Mouse (Mus musculus): ENCODE measurements around the gene Rmnd1.

The Rmnd1 gene

DNA sequence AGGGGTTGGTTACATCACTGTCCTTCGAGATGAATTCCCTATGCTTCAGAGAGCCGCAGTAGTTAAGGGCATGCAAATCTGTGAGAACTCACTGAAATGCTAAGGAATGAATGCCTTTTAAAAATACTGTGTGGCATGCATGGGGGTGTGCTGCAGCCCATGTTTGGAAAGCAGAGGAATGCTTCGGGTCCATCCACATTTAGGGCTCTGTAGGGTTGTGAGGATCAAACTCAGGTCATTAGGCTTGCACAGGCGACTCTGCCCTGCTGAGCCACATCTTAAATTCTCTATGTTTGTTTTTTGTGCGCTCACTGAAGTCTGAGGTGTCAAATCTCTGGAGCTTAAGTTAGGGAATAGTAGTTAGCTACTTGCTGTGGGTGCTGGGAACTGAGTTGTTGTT is 41.1 kb downstream of the Rmnd1 start:
- DNase-seq (ENCODE audit: low read depth, low spot score) = no peak

DNA sequence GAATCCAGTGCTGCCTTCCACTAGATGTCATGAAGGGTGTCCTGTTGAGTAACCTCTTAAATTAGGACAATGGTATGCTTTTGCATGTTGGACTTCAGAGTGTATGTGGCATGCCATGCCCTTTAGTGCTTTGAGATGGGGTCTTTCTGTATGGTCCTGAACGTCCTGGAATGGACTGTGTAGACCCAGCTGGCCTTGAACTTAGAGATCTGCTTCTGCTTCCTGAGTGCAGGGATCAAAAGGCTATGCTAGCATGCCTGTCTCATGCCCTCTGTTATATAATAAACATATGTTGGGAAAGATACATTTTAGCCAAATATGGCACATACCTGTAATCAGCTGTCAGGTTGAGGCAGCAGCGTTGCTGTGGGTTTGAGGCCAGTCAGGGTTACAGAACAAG is 41.6 kb downstream of the Rmnd1 start:
- DNase-seq (ENCODE audit: low read depth, low spot score) = no peak

DNA sequence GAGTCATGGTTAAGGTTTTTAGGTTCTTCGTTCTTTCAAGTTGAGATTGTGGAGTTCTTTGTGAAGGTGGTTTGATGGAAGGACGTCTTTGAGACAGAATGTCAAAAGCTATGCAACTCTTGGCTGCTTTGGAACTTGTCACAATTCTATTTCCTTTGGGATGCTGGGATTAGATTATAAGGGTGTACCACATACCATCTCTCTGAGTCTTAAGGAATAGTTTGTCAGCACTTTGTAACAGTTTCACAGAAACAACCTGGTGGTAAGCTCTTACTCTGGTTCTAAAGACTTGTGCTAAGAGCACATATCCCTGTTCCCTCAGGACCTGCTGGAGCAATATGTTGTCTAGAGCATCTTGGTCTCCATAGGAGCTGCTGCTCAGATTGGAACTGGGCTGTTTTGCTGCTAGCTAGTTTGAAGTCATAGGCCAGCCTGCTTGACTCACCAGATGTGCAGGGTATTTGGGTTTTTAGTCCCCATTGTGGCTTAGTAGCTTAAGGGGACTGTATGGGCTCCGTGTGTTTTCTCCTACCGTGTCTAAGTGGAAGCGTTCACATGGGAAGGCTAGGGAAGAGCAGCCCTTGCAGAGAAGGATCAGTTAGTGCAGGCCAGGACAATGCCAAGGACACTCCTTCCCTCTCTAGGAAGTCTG is 42.6 kb downstream of the Rmnd1 start:
- DNase-seq (ENCODE audit: low read depth, low spot score) = no peak

DNA sequence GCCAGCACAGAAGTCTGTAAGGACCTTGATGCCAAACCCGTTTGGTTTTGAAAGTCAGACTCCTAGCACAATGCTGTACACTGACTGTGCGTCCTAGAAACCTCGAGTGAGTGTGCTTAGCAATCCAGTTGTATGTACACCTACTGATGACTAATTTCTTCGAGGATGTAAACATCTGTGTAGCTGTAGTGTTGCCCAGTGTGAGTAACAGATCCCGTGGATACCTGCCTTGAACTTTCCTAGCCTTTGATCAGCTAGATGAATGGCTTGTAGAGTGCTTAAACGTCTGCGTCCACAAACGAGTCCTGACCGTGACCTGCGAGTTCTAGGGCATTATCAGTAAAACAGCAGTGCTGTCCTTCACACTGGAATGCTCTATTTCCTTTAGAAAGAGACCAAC is 43.2 kb downstream of the Rmnd1 start:
- DNase-seq (ENCODE audit: low read depth, low spot score) = no peak

GRCm38 (mm10) chr10:4388384-4388745 is 43.8 kb downstream of the Rmnd1 start:
- peak; percentile 16 for DNase-seq (ENCODE audit: low read depth, low spot score)

DNA sequence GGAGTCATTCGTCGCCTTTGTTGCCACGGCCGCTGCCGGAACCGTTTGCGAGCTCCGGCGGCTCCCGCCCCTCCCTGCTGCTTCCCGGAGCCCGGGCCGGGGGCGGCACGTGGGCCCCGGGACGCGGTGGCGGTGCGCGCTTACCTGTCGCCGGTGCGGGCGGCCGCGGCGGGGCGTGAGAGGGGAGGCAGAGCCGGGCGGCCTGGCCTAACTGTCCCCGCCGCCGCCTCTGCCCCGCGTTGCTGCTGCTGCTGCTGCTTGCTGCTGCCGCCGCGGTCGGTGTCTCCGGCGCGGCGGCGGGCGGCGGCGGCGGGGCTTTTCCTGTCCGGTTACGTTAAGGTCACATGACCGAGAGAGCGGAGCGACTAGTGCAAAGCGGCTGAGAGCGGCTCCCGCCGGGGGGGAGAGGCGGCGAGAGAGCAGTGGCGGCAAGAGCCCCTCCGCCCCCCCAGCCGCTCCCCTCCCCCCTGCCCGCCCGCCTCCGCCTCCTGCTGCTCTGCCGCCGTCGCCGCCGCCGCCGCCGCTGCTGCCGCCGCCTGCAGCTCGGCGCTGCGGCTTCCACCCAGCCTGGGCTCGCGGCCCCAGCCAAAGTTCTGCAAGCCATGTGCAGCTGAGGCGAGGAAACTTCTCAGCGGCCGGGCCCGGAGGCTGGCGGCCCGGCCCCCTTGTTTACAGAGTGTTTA is 44.3 kb downstream of the Rmnd1 start, which contains the start of gene Zbtb2:
Zbtb2 (minus strand) TSS at position 408 of the 683 bp plus-strand sequence.
- DNase-seq (ENCODE audit: low read depth, low spot score) = peak; percentile 51

DNA sequence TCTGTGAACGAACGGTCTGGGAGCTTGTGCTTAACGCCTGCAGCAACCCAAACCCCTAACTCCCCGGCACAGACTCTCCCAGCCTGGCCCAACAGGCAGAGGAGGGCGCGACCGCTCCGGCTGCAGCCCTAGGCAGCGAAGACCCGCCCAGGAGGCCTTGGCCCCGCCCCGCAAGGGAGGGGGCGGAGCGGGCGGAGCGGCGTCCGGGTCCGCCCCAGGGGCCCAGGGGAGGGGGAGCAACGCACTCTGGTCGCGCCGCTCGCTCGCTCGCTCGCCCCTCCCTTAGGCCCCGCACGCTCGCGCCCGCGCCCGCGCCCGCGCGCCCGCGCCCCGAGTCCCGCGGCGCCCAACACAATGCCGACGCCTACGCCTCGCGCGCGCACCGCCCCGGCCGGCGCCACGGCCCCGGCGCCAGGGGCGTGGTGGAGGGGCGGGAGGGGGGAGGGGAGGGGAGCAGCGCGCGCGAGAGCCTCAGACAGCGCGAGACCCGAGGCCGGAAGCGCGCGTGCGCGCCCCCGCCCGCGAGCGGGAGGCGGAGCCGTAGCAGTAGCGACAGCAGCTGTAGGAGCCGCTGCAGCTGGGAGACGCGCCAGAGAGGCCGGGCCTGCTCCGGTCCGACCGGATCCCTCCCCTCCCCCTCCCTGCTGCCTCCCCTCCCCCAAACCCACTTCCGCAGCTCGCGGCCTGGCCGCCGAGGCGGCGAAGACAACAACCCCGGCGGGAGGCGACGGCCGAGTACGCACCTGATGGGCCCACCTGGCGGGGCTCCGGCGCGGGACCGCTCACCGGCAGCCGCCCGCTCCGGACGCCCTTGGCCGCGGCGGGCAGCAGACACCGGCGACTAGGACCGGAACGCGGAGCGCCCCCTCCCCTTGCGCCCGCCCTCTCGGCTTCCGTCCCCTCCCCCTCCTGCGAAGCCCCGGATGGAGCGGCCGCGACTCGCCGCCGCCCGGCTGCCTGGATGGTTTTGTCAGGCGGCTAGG is 45.3 kb downstream of the Rmnd1 start:
- DNase-seq (ENCODE audit: low read depth, low spot score) = peak; percentile 96

DNA sequence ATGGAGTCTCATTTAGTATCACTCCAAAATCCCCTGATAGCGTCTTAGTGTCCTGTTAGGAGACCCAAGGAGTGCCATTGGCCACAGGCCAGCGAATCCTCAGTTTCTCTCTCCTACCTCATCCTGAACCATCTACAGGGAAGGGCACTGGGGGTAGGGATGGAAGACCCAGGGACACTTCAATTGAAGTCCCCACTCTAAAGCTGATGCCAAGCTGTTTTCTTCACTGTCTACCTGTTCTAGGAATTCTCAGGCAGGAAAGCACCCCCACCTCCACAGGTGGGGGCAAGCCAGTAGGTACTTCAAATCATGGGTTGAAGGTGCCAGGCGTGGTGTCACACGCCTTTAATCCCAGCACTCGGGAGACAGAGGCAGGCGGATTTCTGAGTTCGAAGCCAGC is 47.9 kb downstream of the Rmnd1 start:
- no peak for DNase-seq (ENCODE audit: low read depth, low spot score)

- DNase-seq (ENCODE audit: low read depth, low spot score) = no peak
These were observed 51.4 kb downstream of the Rmnd1 start for GRCm38 (mm10) chr10:4380748-4381147.

- no peak for DNase-seq (ENCODE audit: low read depth, low spot score)
These were observed 55.3 kb downstream of the Rmnd1 start for GRCm38 (mm10) chr10:4376931-4377330.

- no peak for DNase-seq (ENCODE audit: low read depth, low spot score)
These were observed 55.7 kb downstream of the Rmnd1 start for GRCm38 (mm10) chr10:4376461-4376860.

GRCm38 (mm10) chr10:4375267-4375666 is 56.9 kb downstream of the Rmnd1 start:
- no peak for DNase-seq (ENCODE audit: low read depth, low spot score)

DNA sequence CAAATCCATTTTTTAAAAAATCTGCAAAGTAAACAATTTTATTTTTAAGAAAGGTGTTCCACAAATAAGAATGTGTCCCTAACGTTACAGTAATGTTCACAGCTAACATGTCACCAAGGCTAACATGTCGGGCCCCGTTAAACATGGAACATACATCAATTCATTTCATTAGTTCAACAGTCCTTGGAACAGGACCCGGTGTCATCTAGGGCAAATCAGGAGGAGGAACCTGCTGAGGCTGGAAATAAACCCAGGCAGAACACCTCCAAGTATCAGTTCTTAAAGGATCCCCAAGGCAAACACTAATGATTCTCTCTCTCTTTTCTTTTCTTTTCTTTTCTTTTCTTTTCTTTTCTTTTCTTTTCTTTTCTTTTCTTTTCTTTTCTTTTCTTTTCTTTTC is 57.5 kb downstream of the Rmnd1 start:
- no peak for DNase-seq (ENCODE audit: low read depth, low spot score)

DNA sequence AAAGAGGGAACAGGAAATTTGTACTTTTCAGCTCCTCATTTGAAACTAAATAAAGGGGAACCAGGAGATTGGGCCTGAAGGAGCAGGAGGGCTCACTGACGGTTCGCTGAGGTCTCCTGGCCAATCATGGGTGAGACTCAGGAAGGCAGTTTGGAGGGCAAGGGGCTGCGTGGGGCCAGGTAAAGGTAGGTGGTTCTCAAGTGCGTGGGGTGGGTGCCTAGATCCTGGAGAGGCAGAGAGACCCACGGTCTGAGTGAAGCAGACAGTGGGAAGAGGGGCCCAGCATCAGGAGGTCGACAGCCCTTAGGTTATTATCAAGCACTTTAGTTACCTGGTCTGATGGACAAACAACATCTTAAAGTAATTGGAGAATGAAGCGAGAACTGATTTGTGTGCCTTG is 57.9 kb downstream of the Rmnd1 start:
- no peak for DNase-seq (ENCODE audit: low read depth, low spot score)

DNA sequence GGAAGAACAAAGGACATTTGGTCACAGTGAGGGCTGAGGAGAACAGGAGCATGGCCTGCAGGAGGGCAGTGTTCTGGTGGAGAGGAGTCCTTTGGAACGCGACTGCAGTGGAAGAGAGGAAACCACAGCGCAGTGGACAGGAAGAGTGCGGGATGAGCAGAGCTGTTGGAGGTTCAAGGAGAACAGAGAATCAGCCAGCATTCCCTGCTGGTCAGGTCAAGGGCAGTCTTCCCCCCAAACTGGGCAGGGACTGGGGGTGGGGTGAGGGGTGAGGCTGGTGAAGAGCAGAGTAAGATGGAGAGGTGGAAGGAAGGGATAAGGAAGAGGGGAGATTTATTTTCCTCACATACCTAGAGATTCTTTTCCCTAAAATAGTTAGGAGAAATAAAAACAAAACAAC is 58.6 kb downstream of the Rmnd1 start:
- no peak for DNase-seq (ENCODE audit: low read depth, low spot score)

DNA sequence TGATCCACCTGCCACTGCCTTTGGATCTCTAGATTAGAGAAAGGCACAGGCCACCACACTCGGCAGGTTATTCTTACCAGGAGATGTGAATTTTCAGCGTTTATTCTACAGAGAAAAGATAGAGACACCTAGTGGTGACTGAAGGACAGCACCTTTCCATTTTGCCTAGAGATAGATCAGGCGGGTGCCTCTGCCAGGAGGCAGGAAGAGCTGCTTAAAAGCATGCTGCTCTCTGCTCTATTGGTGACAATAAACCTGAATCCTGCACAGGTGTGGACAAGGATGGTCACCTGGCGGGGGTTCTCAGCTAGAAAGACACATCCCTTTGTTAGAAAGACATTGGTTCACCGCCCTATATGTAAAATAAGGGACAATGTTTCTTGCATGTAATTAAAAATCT is 60.2 kb downstream of the Rmnd1 start:
- no peak for DNase-seq (ENCODE audit: low read depth, low spot score)

- DNase-seq (ENCODE audit: low read depth, low spot score) = no peak
These were observed 62.1 kb downstream of the Rmnd1 start for GRCm38 (mm10) chr10:4370105-4370504.

GRCm38 (mm10) chr10:4364618-4365017 is 67.6 kb downstream of the Rmnd1 start:
- no peak for DNase-seq (ENCODE audit: low read depth, low spot score)

- DNase-seq (ENCODE audit: low read depth, low spot score) = no peak
These were observed 74.8 kb downstream of the Rmnd1 start for GRCm38 (mm10) chr10:4357435-4357834.

DNA sequence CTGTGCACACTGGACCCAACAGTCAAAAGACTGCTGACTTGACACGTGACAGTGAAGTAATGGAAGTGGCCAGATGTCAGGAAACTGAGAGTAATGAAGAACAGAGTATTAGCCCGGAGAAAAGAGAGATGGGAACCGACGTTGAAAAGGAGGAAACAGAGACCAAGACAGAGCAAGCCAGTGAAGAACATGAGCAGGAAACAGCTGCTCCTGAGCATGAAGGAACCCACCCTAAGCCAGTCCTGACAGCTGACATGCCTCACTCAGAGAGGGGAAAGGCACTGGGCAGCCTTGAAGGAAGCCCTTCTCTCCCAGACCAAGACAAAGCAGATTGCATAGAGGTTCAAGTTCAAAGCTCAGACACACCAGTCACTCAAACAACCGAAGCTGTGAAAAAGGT is 75.5 kb downstream of the Rmnd1 start:
- DNase-seq (ENCODE audit: low read depth, low spot score) = no peak

- DNase-seq (ENCODE audit: low read depth, low spot score) = no peak
These were observed 76.2 kb downstream of the Rmnd1 start for GRCm38 (mm10) chr10:4355882-4356451.
